Mouse (Mus musculus) heart, adult 8-10 months (tissue): ENCODE data around the gene Cbarp. TPM values are rescaled to one million over a fixed set of nuclear protein-coding genes. Genes with fewer than 3 reads are reported as not detected.

Experiments
- DNase-seq: peaks from one replicate; pipeline ENCODE4 v3.0.0; 2022; ENCODE audit warnings: low spot score
- total RNA-seq, 4 experiments: library from RNA; stranded (reverse); gene quantifications; 2 replicates each; pipeline ENCODE4 v1.2.4; 2022

The Cbarp gene
- total RNA-seq, 4 experiments from 2014 or later: 3.8 to 6.1 (median 4.6) TPM

GRCm38 (mm10) chr10:80097275-80097674, 43.4 kb downstream of the Cbarp start:
- DNase-seq: no peak

GRCm38 (mm10) chr10:80095547-80095946, 45.1 kb downstream of the Cbarp start:
- no peak for DNase-seq

DNA sequence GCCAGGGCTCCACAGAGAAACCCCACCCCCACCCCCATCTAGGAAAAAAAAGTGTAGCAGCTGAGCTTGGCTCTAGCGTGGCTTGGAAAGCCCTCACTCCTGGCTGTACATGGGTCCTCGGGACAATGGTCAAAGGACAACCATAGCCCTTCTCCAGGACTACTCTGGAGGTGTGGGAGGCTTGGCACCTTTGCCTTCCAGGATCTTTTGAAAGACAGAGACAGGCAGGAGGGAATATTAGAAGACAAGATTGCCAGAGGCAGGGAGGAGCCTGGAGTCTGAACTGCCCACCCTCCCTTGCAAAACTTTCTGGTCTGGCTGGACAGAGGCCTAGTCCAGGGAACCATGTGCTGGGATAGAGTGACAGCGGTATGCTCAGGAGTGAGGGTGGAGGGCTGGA, 46.0 kb downstream of the Cbarp start:
- DNase-seq: no peak

- DNase-seq: no peak
These were observed 46.5 kb downstream of the Cbarp start for GRCm38 (mm10) chr10:80094085-80094484.

DNA sequence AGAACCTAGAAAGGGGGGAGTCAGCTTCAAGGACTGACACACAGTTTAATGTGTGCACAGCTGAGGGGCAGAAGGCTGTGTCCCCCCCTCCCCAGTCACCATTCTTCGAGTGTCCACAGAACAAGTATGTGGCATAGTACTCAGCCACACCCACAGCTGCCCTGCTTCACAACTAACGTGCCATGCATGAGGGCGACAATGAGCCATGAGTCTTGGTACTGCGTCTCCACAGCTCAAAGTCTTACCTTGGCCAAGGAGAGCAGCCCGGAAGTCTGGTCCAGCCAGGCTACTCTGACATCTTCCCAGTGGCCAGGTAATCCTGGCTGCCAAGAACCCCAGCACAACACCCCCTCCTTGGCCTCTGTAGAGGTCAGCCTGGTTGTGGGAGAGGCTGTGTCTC, 47.9 kb downstream of the Cbarp start:
- DNase-seq: no peak

- no peak for DNase-seq
These were observed 49.1 kb downstream of the Cbarp start for GRCm38 (mm10) chr10:80091527-80091926.

GRCm38 (mm10) chr10:80089146-80089545, 51.5 kb downstream of the Cbarp start:
- no peak for DNase-seq

DNA sequence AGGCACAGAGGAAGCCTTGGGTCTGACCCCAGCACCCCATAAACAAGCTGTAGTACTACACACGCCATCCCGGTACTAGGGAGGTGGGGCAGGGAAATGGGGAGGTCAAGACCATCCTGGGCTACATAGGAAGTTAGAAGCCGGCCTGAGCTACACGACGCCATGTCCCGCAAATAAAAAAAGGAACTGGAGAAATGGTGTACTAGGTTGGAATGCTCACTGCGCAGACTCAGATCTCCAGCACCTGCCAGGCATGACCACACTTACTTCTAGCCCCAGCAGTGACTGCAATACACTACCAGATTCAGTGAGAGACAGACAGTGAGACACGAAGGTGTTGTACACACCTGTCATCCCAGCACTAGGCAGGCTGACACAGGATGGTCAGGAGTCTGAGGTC, 53.2 kb downstream of the Cbarp start:
- DNase-seq: no peak

DNA sequence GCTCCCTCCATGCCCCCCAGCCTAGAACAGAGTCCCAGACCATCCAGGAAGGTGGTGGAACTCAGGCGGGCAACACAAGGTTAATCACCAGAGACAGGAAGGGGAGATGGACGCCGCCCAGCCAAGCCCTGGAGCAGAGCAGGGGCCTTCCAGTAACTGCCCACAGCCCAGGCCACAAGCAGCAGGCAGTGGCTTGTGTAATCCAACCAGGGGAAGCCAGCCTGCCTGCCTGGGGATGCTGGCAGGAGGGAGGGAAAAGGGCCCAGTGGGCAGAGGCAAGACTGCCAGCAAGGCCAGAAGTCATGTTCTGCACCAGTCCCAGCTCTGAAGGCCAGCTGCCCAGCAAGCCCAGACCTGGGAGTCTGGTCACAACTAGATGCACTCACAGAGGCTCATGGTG, 53.8 kb downstream of the Cbarp start:
- DNase-seq: no peak

GRCm38 (mm10) chr10:80084817-80085487, 55.7 kb downstream of the Cbarp start:
- peak; percentile 50 for DNase-seq

DNA sequence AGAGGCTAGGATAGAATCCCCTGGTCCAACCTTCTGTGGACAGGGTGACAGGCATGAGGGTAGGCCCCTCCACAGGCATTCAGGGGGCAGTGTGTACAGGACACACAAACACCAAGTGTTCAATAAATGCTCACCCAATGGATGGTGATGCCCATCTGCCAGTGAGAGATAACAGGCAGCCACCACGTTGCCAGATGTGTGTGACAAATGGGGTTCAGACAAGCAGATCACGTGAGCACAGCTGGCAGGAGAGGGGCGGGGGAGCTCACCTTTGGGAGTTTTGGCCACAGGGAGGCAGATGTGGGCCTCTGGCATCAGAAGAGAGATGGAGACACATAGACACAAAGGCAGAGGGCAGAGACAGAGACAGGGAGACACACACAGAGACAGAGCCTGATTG, 59.6 kb downstream of the Cbarp start:
- no peak for DNase-seq

Other genes with a start within 250 kb of the Cbarp start
- 10 to 100 TPM; 12.7 to 46.8 (median 17.8) TPM for gene Cfd, start 250.0 kb downstream of the Cbarp start, total RNA-seq
- gene Med16, start 231.9 kb downstream of the Cbarp start, total RNA-seq: 10 to 100 TPM; 48.5 to 65.2 (median 53.3) TPM
- not detected for gene Gm26602, start 230.0 kb downstream of the Cbarp start, total RNA-seq
- gene Kiss1r, start 223.9 kb downstream of the Cbarp start, total RNA-seq: under 1 TPM; 0.28 to 0.62 (median 0.32) TPM
- 10 to 100 TPM; 75.2 to 85.9 (median 81.0) TPM for gene R3hdm4, start 219.6 kb downstream of the Cbarp start, total RNA-seq
- gene Arid3a, start 213.8 kb downstream of the Cbarp start, total RNA-seq: 1 to 10 TPM; 1.2 to 1.7 (median 1.3) TPM
- 10 to 100 TPM; 28.4 to 36.2 (median 29.6) TPM for gene Wdr18, start 180.7 kb downstream of the Cbarp start, total RNA-seq
- under 1 TPM; 0.37 to 0.85 (median 0.63) TPM for gene Grin3b, start 170.1 kb downstream of the Cbarp start, total RNA-seq
- 100 to 1,000 TPM; 116 to 120 (median 117) TPM for gene Tmem259, start 156.5 kb downstream of the Cbarp start, total RNA-seq
- gene Cnn2, start 152.3 kb downstream of the Cbarp start, total RNA-seq: 10 to 100 TPM; 27.1 to 35.7 (median 33.3) TPM
- 1 to 10 TPM; 7.5 to 8.5 (median 8.0) TPM for gene Abca7, start 144.3 kb downstream of the Cbarp start, total RNA-seq
- 1 to 10 TPM; 2.9 to 5.1 (median 3.4) TPM for gene Arhgap45, start 124.2 kb downstream of the Cbarp start, total RNA-seq
- 100 to 1,000 TPM in 2 of 4 experiments, 10 to 100 TPM in 2; 91.7 to 106 (median 100) TPM for gene Polr2e, start 101.0 kb downstream of the Cbarp start, total RNA-seq
- gene Gpx4, start 93.7 kb downstream of the Cbarp start, total RNA-seq: 1,000 to 10,000 TPM; 1,048 to 1,125 (median 1,067) TPM
- 10 to 100 TPM in 3 of 4 experiments, 1 to 10 TPM in 1; 9.5 to 12.0 (median 11.1) TPM for gene Sbno2, start 35.3 kb downstream of the Cbarp start, total RNA-seq
- gene Stk11, start 25.0 kb downstream of the Cbarp start, total RNA-seq: 100 to 1,000 TPM; 148 to 176 (median 153) TPM
- gene Atp5d, start 2.2 kb downstream of the Cbarp start, total RNA-seq: 1,000 to 10,000 TPM; 1,050 to 1,135 (median 1,101) TPM
- 100 to 1,000 TPM in 1 of 4 experiments, 10 to 100 TPM in 3; 83.9 to 111 (median 91.0) TPM for gene Midn, start 7.4 kb upstream of the Cbarp start, total RNA-seq
- 10 to 100 TPM; 34.7 to 69.7 (median 51.6) TPM for gene Cirbp, start 25.1 kb upstream of the Cbarp start, total RNA-seq
- 1 to 10 TPM; 4.9 to 7.7 (median 5.9) TPM for gene 1600002K03Rik, start 32.1 kb upstream of the Cbarp start, total RNA-seq
- gene Efna2, start 38.6 kb upstream of the Cbarp start, total RNA-seq: 1 to 10 TPM in 3 of 4 experiments, under 1 TPM in 1; 0.78 to 1.2 (median 1.1) TPM
- gene Mum1, start 85.6 kb upstream of the Cbarp start, total RNA-seq: 10 to 100 TPM; 10.5 to 16.3 (median 14.6) TPM
- 1,000 to 10,000 TPM in 3 of 4 experiments, 100 to 1,000 TPM in 1; 949 to 1,112 (median 1,023) TPM for gene Ndufs7, start 108.3 kb upstream of the Cbarp start, total RNA-seq
- 10 to 100 TPM; 10.3 to 17.1 (median 14.7) TPM for gene Gamt, start 120.2 kb upstream of the Cbarp start, total RNA-seq
- 10 to 100 TPM; 49.2 to 62.8 (median 56.5) TPM for gene Dazap1, start 120.7 kb upstream of the Cbarp start, total RNA-seq
- gene Rps15, start 151.6 kb upstream of the Cbarp start, total RNA-seq: 100 to 1,000 TPM; 763 to 919 (median 846) TPM
- 1 to 10 TPM; 2.2 to 3.1 (median 2.2) TPM for gene Apc2, start 155.1 kb upstream of the Cbarp start, total RNA-seq
- 10 to 100 TPM; 14.3 to 19.8 (median 16.3) TPM for gene 2310011J03Rik, start 179.7 kb upstream of the Cbarp start, total RNA-seq
- 1 to 10 TPM; 1.7 to 3.1 (median 2.7) TPM for gene Pcsk4, start 188.7 kb upstream of the Cbarp start, total RNA-seq
- gene Reep6, start 189.1 kb upstream of the Cbarp start, total RNA-seq: 1 to 10 TPM; 3.1 to 7.6 (median 5.0) TPM
- 100 to 1,000 TPM in 2 of 4 experiments, 10 to 100 TPM in 2; 87.9 to 109 (median 99.6) TPM for gene Adamtsl5, start 207.6 kb upstream of the Cbarp start, total RNA-seq
- gene Plk5, start 215.6 kb upstream of the Cbarp start, total RNA-seq: 1 to 10 TPM in 2 of 4 experiments, under 1 TPM in 2; 0.91 to 1.3 (median 1.1) TPM
- 1 to 10 TPM; 5.9 to 9.8 (median 8.3) TPM for gene Mex3d, start 246.8 kb upstream of the Cbarp start, total RNA-seq